Mouse (Mus musculus) neural tube, embryonic 11.5 days (tissue): ENCODE data around the gene Prkca. TPM values are rescaled to one million over a fixed set of nuclear protein-coding genes. Genes with fewer than 3 reads are reported as not detected.

Source experiments
- ATAC-seq: fragments of 200-750 bp; cut with Nextera tagmentation; 2 replicates; pipeline ENCODE4 v1.8.0; 2017; ENCODE audit warnings: moderate number of reproducible peaks, mild to moderate bottlenecking, moderate TSS enrichment, moderate library complexity; ENCODE audit not compliant: insufficient read depth, low FRiP score, low TSS enrichment
- DNase-seq: peaks from one replicate; pipeline ENCODE4 v3.0.0-alpha.2; 2015; ENCODE audit warnings: low spot score
- H3K27ac ChIP-seq: fragments of 300-500 bp; sonication (generic); 2 replicates; pipeline ENCODE4 v1.5.1; 2014; ENCODE audit warnings: low read depth, mild to moderate bottlenecking, low read length
- H3K27me3 ChIP-seq: fragments of 300-500 bp; sonication (generic); 2 replicates; pipeline ENCODE4 v1.6.1; 2014; ENCODE audit warnings: mild to moderate bottlenecking, low read length, mixed read lengths; ENCODE audit not compliant: control insufficient read depth, insufficient read depth
- H3K36me3 ChIP-seq: fragments of 300-500 bp; sonication (generic); 2 replicates; pipeline ENCODE4 v1.6.1; 2014; ENCODE audit warnings: mild to moderate bottlenecking, low read length, moderate library complexity, mixed read lengths; ENCODE audit not compliant: control insufficient read depth, insufficient read depth
- H3K4me1 ChIP-seq: fragments of 300-500 bp; sonication (generic); 2 replicates; pipeline ENCODE4 v1.6.1; 2014; ENCODE audit warnings: low read length, mixed read lengths; ENCODE audit not compliant: control insufficient read depth, insufficient read depth
- H3K4me2 ChIP-seq: fragments of 300-500 bp; sonication (generic); 2 replicates; pipeline ENCODE4 v1.6.1; 2014; ENCODE audit warnings: low read depth, mild to moderate bottlenecking, moderate library complexity
- H3K4me3 ChIP-seq: fragments of 300-500 bp; sonication (generic); 2 replicates; pipeline ENCODE4 v1.5.1; 2014; ENCODE audit warnings: low read depth, low read length
- H3K9ac ChIP-seq: fragments of 300-500 bp; sonication (generic); 2 replicates; pipeline ENCODE4 v1.6.1; 2014; ENCODE audit warnings: mild to moderate bottlenecking, low read length
- H3K9me3 ChIP-seq: fragments of 300-500 bp; sonication (generic); 2 replicates; pipeline ENCODE4 v1.6.1; 2016; ENCODE audit warnings: low read length; ENCODE audit not compliant: control insufficient read depth
- WGBS: fragments of 180-500 bp; shearing (Covaris S2); extraction: QIAGEN DNeasy Blood & Tissue Kit; methylation state at CpG from one replicate; pipeline ENCODE4 v1.1.7; 2014; 5-methylcytosine and 5-hydroxymethylcytosine counted together
- polyA plus RNA-seq: library from polyadenylated mRNA; unstranded; fragments of >200 nt; fragmentation: Nextera tagmentation; extraction: Ambion mirVana; gene quantifications from 2 replicates; pipeline ENCODE4 v1.2.1, GENCODE M21; 2014

Prkca gene
- polyA plus RNA-seq, 1 experiment from 2014 or later, result 7.7 TPM

- Histone ChIP-seq H3K9me3 (no peaks in the 10 kb centered on the region), H3K27ac (no peak overlapping the region), H3K4me1 (0 out of 2 replicates have a peak, but pooled peaks cover 4% of the 10 kb centered on the region), H3K36me3 (no peaks in the 10 kb centered on the region), H3K4me3 (no peak overlapping the region), H3K4me2 (no peak overlapping the region), H3K27me3 (no peaks in the 10 kb centered on the region), H3K9ac (no peak overlapping the region)
- ATAC-seq, result no peak
- 56% methylated on average over 13 of the region's 13 CpGs for WGBS
- no peak for DNase-seq
Observed at GRCm38 (mm10) chr11:108223613-108224232, 120.0 kb downstream of the Prkca start.

GRCm38 (mm10) chr11:108223154-108223553 is 120.6 kb downstream of the Prkca start:
- no peak for DNase-seq
- H3K4me1 ChIP-seq, result 0 out of 2 replicates have a peak, but pooled peaks cover 4% of the 10 kb centered on the region
- H3K4me2 ChIP-seq, result no peak overlapping the region
- no peak for ATAC-seq
- 82% methylated on average over 6 of the region's 6 CpGs for WGBS
- no peaks in the 10 kb centered on the region for H3K9me3 ChIP-seq
- H3K27ac ChIP-seq, result no peak overlapping the region
- no peak overlapping the region for H3K9ac ChIP-seq
- H3K27me3 ChIP-seq, result no peaks in the 10 kb centered on the region
- H3K4me3 ChIP-seq, result no peak overlapping the region
- no peaks in the 10 kb centered on the region for H3K36me3 ChIP-seq

GRCm38 (mm10) chr11:108222616-108223015 is 121.1 kb downstream of the Prkca start:
- DNase-seq, result no peak
- no peak for ATAC-seq
- Histone ChIP-seq H3K9ac (no peak overlapping the region), H3K9me3 (no peaks in the 10 kb centered on the region), H3K4me2 (no peak overlapping the region), H3K27ac (no peak overlapping the region), H3K36me3 (no peaks in the 10 kb centered on the region), H3K27me3 (no peaks in the 10 kb centered on the region), H3K4me3 (no peak overlapping the region), H3K4me1 (0 out of 2 replicates have a peak, but pooled peaks cover 4% of the 10 kb centered on the region)
- 72% methylated on average over 8 of the region's 8 CpGs for WGBS

GRCm38 (mm10) chr11:108222026-108222425 is 121.7 kb downstream of the Prkca start:
- H3K9me3 ChIP-seq, result no peaks in the 10 kb centered on the region
- no peak overlapping the region for H3K4me2 ChIP-seq
- DNase-seq, result no peak
- H3K36me3 ChIP-seq, result no peaks in the 10 kb centered on the region
- H3K9ac ChIP-seq, result no peak overlapping the region
- no peak overlapping the region for H3K4me3 ChIP-seq
- 92% methylated on average over 3 of the region's 3 CpGs for WGBS
- no peak for ATAC-seq
- H3K27me3 ChIP-seq, result no peaks in the 10 kb centered on the region
- H3K27ac ChIP-seq, result no peak overlapping the region
- 0 out of 2 replicates have a peak, but pooled peaks cover 4% of the 10 kb centered on the region for H3K4me1 ChIP-seq

- no peak overlapping the region for H3K27ac ChIP-seq
- H3K4me3 ChIP-seq, result no peak overlapping the region
- DNase-seq (no peak), ATAC-seq (no peak)
- H3K4me2 ChIP-seq, result no peak overlapping the region
- no peaks in the 10 kb centered on the region for H3K9me3 ChIP-seq
- WGBS, result 93% methylated on average over 13 of the region's 13 CpGs
- 0 out of 2 replicates have a peak, but pooled peaks cover 4% of the 10 kb centered on the region for H3K4me1 ChIP-seq
- H3K27me3 ChIP-seq, result no peaks in the 10 kb centered on the region
- H3K9ac ChIP-seq, result no peak overlapping the region
- H3K36me3 ChIP-seq, result no peaks in the 10 kb centered on the region
Observed at GRCm38 (mm10) chr11:108221124-108221835, 122.4 kb downstream of the Prkca start.

GRCm38 (mm10) chr11:108220605-108221004 is 123.1 kb downstream of the Prkca start:
- no peaks in the 10 kb centered on the region for H3K27me3 ChIP-seq
- H3K4me2 ChIP-seq, result no peak overlapping the region
- no peak overlapping the region for H3K9ac ChIP-seq
- H3K4me1 ChIP-seq, result 0 out of 2 replicates have a peak, but pooled peaks cover 4% of the 10 kb centered on the region
- 83% methylated on average over 5 of the region's 5 CpGs for WGBS
- H3K9me3 ChIP-seq, result no peaks in the 10 kb centered on the region
- no peak for ATAC-seq
- no peak for DNase-seq
- H3K36me3 ChIP-seq, result no peaks in the 10 kb centered on the region
- H3K4me3 ChIP-seq, result no peak overlapping the region
- H3K27ac ChIP-seq, result no peak overlapping the region

- no peaks in the 10 kb centered on the region for H3K27me3 ChIP-seq
- H3K27ac ChIP-seq, result no peak overlapping the region
Observed at GRCm38 (mm10) chr11:108217043-108217442, 126.7 kb downstream of the Prkca start.

GRCm38 (mm10) chr11:108216064-108216463 is 127.7 kb downstream of the Prkca start:
- WGBS, result 94% methylated on average over 7 of the region's 7 CpGs
- Histone ChIP-seq H3K36me3 (no peaks in the 10 kb centered on the region), H3K27me3 (no peaks in the 10 kb centered on the region), H3K4me1 (no peaks in the 10 kb centered on the region), H3K9ac (no peak overlapping the region), H3K9me3 (no peaks in the 10 kb centered on the region), H3K27ac (no peak overlapping the region), H3K4me2 (no peak overlapping the region), H3K4me3 (no peak overlapping the region)
- ATAC-seq (no peak), DNase-seq (no peak)

More at GRCm38 (mm10) chr11:108217043-108217442, 126.7 kb downstream of the Prkca start:
- 85% methylated on average over 8 of the region's 8 CpGs for WGBS
- Histone ChIP-seq H3K9ac (no peak overlapping the region), H3K9me3 (no peaks in the 10 kb centered on the region), H3K4me3 (no peak overlapping the region), H3K4me2 (no peak overlapping the region), H3K4me1 (no peaks in the 10 kb centered on the region), H3K36me3 (no peaks in the 10 kb centered on the region)
- DNase-seq, result no peak
- no peak for ATAC-seq

- WGBS, result 70% methylated on average over 8 of the region's 8 CpGs
- H3K4me2 ChIP-seq, result no peak overlapping the region
- H3K36me3 ChIP-seq, result no peaks in the 10 kb centered on the region
- H3K27ac ChIP-seq, result no peak overlapping the region
- no peak overlapping the region for H3K4me3 ChIP-seq
- no peak overlapping the region for H3K9ac ChIP-seq
- ATAC-seq, result no peak
- no peaks in the 10 kb centered on the region for H3K9me3 ChIP-seq
- no peaks in the 10 kb centered on the region for H3K27me3 ChIP-seq
- H3K4me1 ChIP-seq, result no peaks in the 10 kb centered on the region
- DNase-seq, result no peak
Observed at GRCm38 (mm10) chr11:108215466-108215865, 128.3 kb downstream of the Prkca start.
